Mouse (Mus musculus) E14TG2a.4 (cell line): ENCODE results near the gene Cxcr1.
A peak's percentile ranks its signal among the peaks of the same experiment; 100 is the strongest.

Experiments used
- H3K27me3 ChIP-seq: 2 replicates; pipeline ENCODE4 v1.6.1; 2014; ENCODE audit warnings: low read length, control low read depth; ENCODE audit not compliant: insufficient read depth
- H3K36me3 ChIP-seq: 2 replicates; pipeline ENCODE4 v1.6.1; 2014; ENCODE audit warnings: low read length, control low read depth; ENCODE audit not compliant: insufficient read depth
- H3K4me1 ChIP-seq: replicated peaks from 2 replicates; pipeline ENCODE4 v1.6.1; 2014; ENCODE audit warnings: low read depth, low read length, control low read depth
- H3K4me3 ChIP-seq: replicated peaks from 2 replicates; pipeline ENCODE4 v1.5.1; 2014; ENCODE audit warnings: mild to moderate bottlenecking, low read length
- H3K9me3 ChIP-seq: 2 replicates; pipeline ENCODE4 v1.6.1; 2014; ENCODE audit warnings: low read length, control low read depth
- CTCF ChIP-seq: conservative IDR thresholded peaks from 2 replicates; pipeline ENCODE4 v1.5.1; 2014; ENCODE audit warnings: low read length
- NANOG ChIP-seq: IDR thresholded peaks from 2 replicates; pipeline ENCODE4 v1.6.1; 2014; ENCODE audit warnings: borderline replicate concordance, low read length, mixed read lengths
- POU5F1 ChIP-seq: IDR thresholded peaks from 2 replicates; pipeline ENCODE4 v1.6.1; 2014; ENCODE audit warnings: low read length, borderline replicate concordance

Gene Cxcr1

GRCm38 (mm10) chr1:74230992-74231391 is 36.6 kb upstream of the Cxcr1 start:
- Histone ChIP-seq H3K4me1 (peaks cover 11% of the 10 kb centered on the region), H3K9me3 (0 out of 2 replicates have a peak, but pooled peaks cover 5% of the 10 kb centered on the region), H3K36me3 (no peaks in the 10 kb centered on the region), H3K4me3 (no peak overlapping the region), H3K27me3 (no peaks in the 10 kb centered on the region; the same call in 1 of the 2 replicates)
- TF ChIP-seq NANOG (no peak), CTCF (no peak), POU5F1 (no peak)

GRCm38 (mm10) chr1:74229942-74230341 is 35.5 kb upstream of the Cxcr1 start:
- Histone ChIP-seq H3K27me3 (no peaks in the 10 kb centered on the region; the same call in 1 of the 2 replicates), H3K9me3 (0 out of 2 replicates have a peak, but pooled peaks cover 5% of the 10 kb centered on the region), H3K4me3 (no peak overlapping the region), H3K4me1 (peaks cover under 1% of the 10 kb centered on the region), H3K36me3 (no peaks in the 10 kb centered on the region)
- TF ChIP-seq NANOG (no peak), CTCF (no peak), POU5F1 (no peak)

GRCm38 (mm10) chr1:74227317-74227716 is 32.9 kb upstream of the Cxcr1 start:
- Histone ChIP-seq H3K36me3 (no peaks in the 10 kb centered on the region), H3K4me1 (no peaks in the 10 kb centered on the region), H3K9me3 (0 out of 2 replicates have a peak, but pooled peaks cover 5% of the 10 kb centered on the region), H3K27me3 (no peaks in the 10 kb centered on the region; the same call in 1 of the 2 replicates), H3K4me3 (no peak overlapping the region)
- TF ChIP-seq CTCF (no peak), POU5F1 (no peak), NANOG (no peak)

DNA sequence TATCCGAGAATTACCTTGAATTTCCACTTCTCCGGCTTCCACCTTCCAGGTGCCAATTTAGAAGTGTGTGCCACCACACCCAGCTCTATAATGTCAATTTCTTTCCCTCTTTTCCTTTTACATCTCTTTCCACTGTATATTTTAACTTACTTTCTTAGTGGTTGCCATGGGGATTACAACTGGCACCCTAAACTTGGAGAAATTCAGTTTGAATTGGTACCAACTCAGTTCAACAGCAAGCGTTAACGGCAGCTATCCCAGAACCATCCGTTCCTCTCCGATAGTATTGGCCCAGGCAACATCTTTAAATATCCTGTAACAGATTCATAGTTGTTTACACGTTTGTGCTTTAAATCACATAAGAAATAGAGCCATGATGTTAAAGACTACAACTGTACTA is 25.5 kb upstream of the Cxcr1 start:
- TF ChIP-seq CTCF: no peak
- Histone ChIP-seq H3K27me3 (0 out of 2 replicates have a peak, but pooled peaks cover 4% of the 10 kb centered on the region), H3K36me3 (no peaks in the 10 kb centered on the region), H3K4me3 (no peak overlapping the region), H3K4me1 (no peaks in the 10 kb centered on the region), H3K9me3 (no peaks in the 10 kb centered on the region)

GRCm38 (mm10) chr1:74208941-74209340 is 14.5 kb upstream of the Cxcr1 start:
- TF ChIP-seq CTCF: no peak
- TF ChIP-seq POU5F1: no peak
- no peak for TF ChIP-seq NANOG

GRCm38 (mm10) chr1:74207906-74208305 is 13.5 kb upstream of the Cxcr1 start:
- Histone ChIP-seq H3K27me3 (no peaks in the 10 kb centered on the region), H3K9me3 (no peaks in the 10 kb centered on the region), H3K36me3 (no peaks in the 10 kb centered on the region), H3K4me3 (no peak overlapping the region), H3K4me1 (peaks cover 62% of the 10 kb centered on the region)
- no peak for TF ChIP-seq CTCF
- no peak for TF ChIP-seq POU5F1

More at GRCm38 (mm10) chr1:74208941-74209340, 14.5 kb upstream of the Cxcr1 start:
- Histone ChIP-seq H3K36me3 (no peaks in the 10 kb centered on the region), H3K4me3 (no peak overlapping the region), H3K27me3 (no peaks in the 10 kb centered on the region), H3K4me1 (peaks cover 63% of the 10 kb centered on the region), H3K9me3 (no peaks in the 10 kb centered on the region)

DNA sequence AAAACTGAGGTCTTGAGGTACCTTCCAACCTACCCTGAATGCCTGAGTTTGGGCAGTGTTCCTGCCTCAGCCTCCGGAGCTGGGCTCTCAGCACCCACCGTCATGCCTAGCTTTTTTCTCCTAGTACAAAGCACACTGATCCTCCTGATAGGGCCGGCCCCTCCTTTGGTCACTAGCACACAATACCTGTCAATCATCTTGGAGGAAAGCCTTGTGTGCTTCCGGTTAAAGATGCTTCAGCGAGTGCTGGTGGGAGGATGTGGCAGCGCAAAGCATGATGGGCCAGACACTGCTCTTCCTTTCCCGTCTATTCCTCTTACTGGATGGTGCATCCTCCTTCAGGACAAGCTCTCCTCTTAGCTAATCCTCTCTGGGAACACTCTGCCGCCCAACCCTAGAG is 12.2 kb upstream of the Cxcr1 start:
- H3K4me3 ChIP-seq: peak overlapping the region; percentile 23; the same call in 1 of the 2 replicates
- TF ChIP-seq CTCF: no peak
- TF ChIP-seq NANOG: no peak
- no peak for TF ChIP-seq POU5F1
- no peaks in the 10 kb centered on the region for H3K9me3 ChIP-seq
- H3K4me1 ChIP-seq: peaks cover 53% of the 10 kb centered on the region
- no peaks in the 10 kb centered on the region for H3K27me3 ChIP-seq
- H3K36me3 ChIP-seq: no peaks in the 10 kb centered on the region

GRCm38 (mm10) chr1:74205881-74206280 is 11.4 kb upstream of the Cxcr1 start:
- no peaks in the 10 kb centered on the region for H3K9me3 ChIP-seq
- TF ChIP-seq POU5F1 (no peak), CTCF (peak; percentile 73), NANOG (no peak)
- peaks cover 49% of the 10 kb centered on the region for H3K4me1 ChIP-seq
- H3K4me3 ChIP-seq: no peak overlapping the region
- no peaks in the 10 kb centered on the region for H3K27me3 ChIP-seq
- no peaks in the 10 kb centered on the region for H3K36me3 ChIP-seq

DNA sequence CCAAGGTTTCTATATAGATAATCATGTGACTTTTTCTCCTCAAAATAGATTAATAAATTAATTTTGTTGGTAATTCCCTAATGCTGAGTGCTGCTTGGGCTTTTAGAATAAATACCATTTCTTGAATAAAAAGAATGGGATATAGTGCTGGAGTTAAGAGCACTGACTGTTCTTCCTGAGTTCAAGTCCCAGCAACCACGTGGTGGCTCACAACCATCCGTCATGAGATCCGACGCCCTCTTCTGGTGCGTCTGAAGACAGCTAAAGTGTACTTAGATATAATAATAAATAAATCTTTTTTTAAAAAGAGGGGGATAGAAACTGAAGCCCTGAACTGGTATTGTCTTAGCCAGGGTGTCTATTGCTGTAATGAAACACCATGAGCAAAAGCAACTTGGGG is 9.0 kb upstream of the Cxcr1 start:
- TF ChIP-seq CTCF (0 out of 2 replicates have a peak, but pooled peaks have one; percentile 5), NANOG (no peak), POU5F1 (no peak)
- Histone ChIP-seq H3K9me3 (no peaks in the 10 kb centered on the region), H3K27me3 (0 out of 2 replicates have a peak, but pooled peaks cover 4% of the 10 kb centered on the region), H3K4me3 (no peak overlapping the region), H3K36me3 (no peaks in the 10 kb centered on the region), H3K4me1 (peaks cover 35% of the 10 kb centered on the region)
